ENCODE assay signal across 9 mouse cellular contexts in genomic region chr5:139129078-139129477, GRCm38 (mm10). TPM values are rescaled to one million over a fixed set of nuclear protein-coding genes. Genes with fewer than 3 reads are reported as not detected.
DNase-seq lines count a peak whose midpoint lies in the region; ATAC-seq lines count a peak whose summit lies in the region.
"Had no signal": no experiment of that assay in that cellular context is flagged by ENCODE, and none has a peak within 500 bp of the region (broad histone marks: within the 10 kb centered on the region; RNA-seq: fewer than 3 reads in every experiment).

No protein-coding gene starts in this region.

- no peaks in the 10 kb centered on the region for H3K9me3 ChIP-seq in heart, embryonic 11.5 days (replicated peaks; ENCODE audit: control insufficient read depth, low read length)
- H3K9me3 ChIP-seq in hindbrain, embryonic 15.5 days: no peaks in the 10 kb centered on the region

- 5% methylated on average over 11 of the region's 12 CpGs for WGBS in heart, embryonic 11.5 days (ENCODE audit: insufficient replicate concordance)
- WGBS in hindbrain, embryonic 15.5 days: 9% methylated on average over 12 of the region's 12 CpGs

- H3K36me3 ChIP-seq in heart, embryonic 11.5 days (ENCODE audit: control insufficient read depth, insufficient read depth, low read length): no peaks in the 10 kb centered on the region
- peaks cover 11% of the 10 kb centered on the region for H3K36me3 ChIP-seq in hindbrain, embryonic 15.5 days

- peak overlapping the region; percentile 75 for H3K9ac ChIP-seq in heart, embryonic 11.5 days (ENCODE audit: low read depth, low read length)
- peak overlapping the region; percentile 72 for H3K9ac ChIP-seq in hindbrain, embryonic 15.5 days

- ATAC-seq in heart, embryonic 11.5 days (replicated peaks; ENCODE audit: insufficient number of reproducible peaks, low FRiP score, low TSS enrichment): peak; percentile 19; the same call in 1 of the 2 replicates
- peak; percentile 81 for ATAC-seq in hindbrain, embryonic 15.5 days (ENCODE audit: low FRiP score, low read depth)
- no peak for ATAC-seq in erythroid progenitor cell, adult 5-6 weeks (replicated peaks; ENCODE audit: low FRiP score, poor library complexity, severe bottlenecking)

- intact Hi-C loops in heart, postnatal 25 days (cut with DNase I): no loop called here

- peaks cover 3% of the 10 kb centered on the region; the same call in 1 of the 2 replicates for H3K4me1 ChIP-seq in heart, embryonic 11.5 days (ENCODE audit: control insufficient read depth, insufficient read depth, low read length)
- H3K4me1 ChIP-seq in hindbrain, embryonic 15.5 days (replicated peaks): peaks cover 23% of the 10 kb centered on the region

- H3K27ac ChIP-seq in heart, embryonic 11.5 days (ENCODE audit: low read depth, low read length): no peak overlapping the region
- peak overlapping the region; percentile 88 for H3K27ac ChIP-seq in hindbrain, embryonic 15.5 days (replicated peaks)

- H3K4me3 ChIP-seq in heart, embryonic 11.5 days (ENCODE audit: low read depth, low read length): peak overlapping the region; percentile 64
- peak overlapping the region; percentile 57 for H3K4me3 ChIP-seq in hindbrain, embryonic 15.5 days

- H3K27me3 ChIP-seq in heart, embryonic 11.5 days (ENCODE audit: control insufficient read depth, insufficient read depth, low read length): peaks cover 15% of the 10 kb centered on the region
- H3K27me3 ChIP-seq in hindbrain, embryonic 15.5 days: no peaks in the 10 kb centered on the region

- no peak for DNase-seq in heart, postnatal 25 days (ENCODE audit: low spot score)
- DNase-seq in testis, postnatal 10 days (ENCODE audit: low spot score): peak; percentile 54
- no peak for DNase-seq in testis, postnatal 14 days (ENCODE audit: low spot score)
- peak; percentile 22 for DNase-seq in neural tube, embryonic 10.5 days (ENCODE audit: extremely low spot score, low spot score)
- no peak for DNase-seq in thymus, postnatal 10 days (ENCODE audit: low spot score in 2 of 2)

- H3K4me2 ChIP-seq in heart, embryonic 11.5 days: peak overlapping the region; percentile 93
- H3K4me2 ChIP-seq in hindbrain, embryonic 15.5 days: peak overlapping the region; percentile 82

RNA-seq across cellular contexts. Expression of gene Prkar1b, which starts 20.7 kb away (rescaled TPM):
- polyA plus RNA-seq in heart, embryonic 11.5 days (2014; fragmentation: Nextera tagmentation; extraction: Ambion mirVana): 5.3 and 8.4 TPM in 2 replicates
- total RNA-seq in heart, postnatal 25 days (2021): 1 to 10 TPM; 1.7 to 2.5 TPM
- polyA plus RNA-seq in hindbrain, embryonic 15.5 days (2015; fragmentation: Nextera tagmentation; extraction: Ambion mirVana): 284 and 294 TPM in 2 replicates
- 0.72 TPM in 1 of 2 replicates, not detected in the other for total RNA-seq in erythroid progenitor cell, adult 5-6 weeks (2015; ENCODE audit: low replicate concordance)
- 0.08 TPM in 1 of 2 replicates, not detected in the other for total RNA-seq in erythroid progenitor cell, adult 5-6 weeks (2017; ENCODE audit: low replicate concordance)
- total RNA-seq: MEL had no signal

RNA-seq across cellular contexts. Expression of gene Dnaaf5, which starts 20.9 kb away (rescaled TPM):
- 6.2 and 6.9 TPM in 2 replicates for polyA plus RNA-seq in heart, embryonic 11.5 days (2014; fragmentation: Nextera tagmentation; extraction: Ambion mirVana)
- 10 to 100 TPM; 14.5 to 21.9 TPM for total RNA-seq in heart, postnatal 25 days (2021)
- polyA plus RNA-seq in hindbrain, embryonic 15.5 days (2015; fragmentation: Nextera tagmentation; extraction: Ambion mirVana): 3.8 and 6.1 TPM in 2 replicates
- 1.7 and 1.8 TPM in 2 replicates for total RNA-seq in erythroid progenitor cell, adult 5-6 weeks (2015; ENCODE audit: low replicate concordance)
- 2.6 and 3.6 TPM in 2 replicates for total RNA-seq in erythroid progenitor cell, adult 5-6 weeks (2017; ENCODE audit: low replicate concordance)

Comparison
In these comparisons a context has a peak if more than half of its experiments do, and no peak if none do; other contexts are left out.
1. DNase-seq: peak in testis, postnatal 10 days (single experiment) and neural tube, embryonic 10.5 days (single experiment); none in heart, postnatal 25 days (single experiment), testis, postnatal 14 days (single experiment) and thymus, postnatal 10 days (0 of 2).